Mouse (Mus musculus) gastrocnemius, adult 2 months (tissue): ENCODE results near the gene Gm47985. TPM values are rescaled to one million over a fixed set of nuclear protein-coding genes. Genes with fewer than 3 reads are reported as not detected.
A peak's percentile ranks its signal among the peaks of the same experiment; 100 is the strongest.
"Not testable (repeated sequence)": the region's sequence is repeated elsewhere in the genome, so short reads cannot be mapped to it uniquely, and the experiment has no call there.

ENCODE experiments used
- DNase-seq: peaks from one replicate; pipeline ENCODE4 v3.0.0; 2022
- H3K27ac ChIP-seq: fragments of 200-600 bp; 2 replicates; pipeline ENCODE4 v1.8.1; 2022; ENCODE audit warnings: mild to moderate bottlenecking
- H3K4me3 ChIP-seq: fragments of 200-600 bp; 2 replicates; pipeline ENCODE4 v1.8.1; 2022; ENCODE audit warnings: mild to moderate bottlenecking, moderate library complexity
- CTCF ChIP-seq: fragments of 200-600 bp; IDR thresholded peaks from 2 replicates; pipeline ENCODE4 v1.8.1; 2022; ENCODE audit warnings: antibody characterized with exemption, mild to moderate bottlenecking, moderate library complexity
- intact Hi-C: fragments of 180-260 bp; cut with DNase I; formaldehyde crosslinking; loops from one replicate; pipeline ENCODE4 v1.15.1; 2025
- long read RNA-seq, 2 experiments: library from polyadenylated mRNA; stranded (forward); transcript quantifications; one replicate each; pipeline ENCODE4 v2.0.0; 2021
- total RNA-seq, 2 experiments: library from RNA; stranded (reverse); gene quantifications; 2 replicates each; pipeline ENCODE4 v1.2.3; 2021

Gm47985 gene
- total RNA-seq, result not detected
- long read RNA-seq, experiment 1, result 0 reads
- long read RNA-seq, experiment 2, result 0 reads

GRCm38 (mm10) chr1:151182266-151182665 lies at the start of gene Gm47985:
Gene Gm47985, plus strand, starts transcription at chr1:151182537.
- intact Hi-C loops, H3K27ac ChIP-seq, DNase-seq, H3K4me3 ChIP-seq: not testable (repeated sequence)

GRCm38 (mm10) chr1:151132686-151133085 lies 49.7 kb upstream of the Gm47985 start:
- no peak for DNase-seq
- no peak for TF ChIP-seq CTCF
- Histone ChIP-seq H3K4me3 (no peak overlapping the region), H3K27ac (no peak overlapping the region)
- intact Hi-C loops, result no loop called here

- Histone ChIP-seq H3K4me3 (no peak overlapping the region), H3K27ac (no peak overlapping the region)
- no peak for DNase-seq
- intact Hi-C loops, result no loop called here
- no peak for TF ChIP-seq CTCF
Measured at GRCm38 (mm10) chr1:151138388-151138787, 43.9 kb upstream of the Gm47985 start.

- no peak for TF ChIP-seq CTCF
- intact Hi-C loops, result no loop called here
- no peak overlapping the region for H3K4me3 ChIP-seq
- H3K27ac ChIP-seq, result no peak overlapping the region
- no peak for DNase-seq
Measured at GRCm38 (mm10) chr1:151140956-151141355, 41.4 kb upstream of the Gm47985 start.

GRCm38 (mm10) chr1:151144471-151145146 lies 37.7 kb upstream of the Gm47985 start:
- TF ChIP-seq CTCF, result no peak
- no peak for DNase-seq
- Histone ChIP-seq H3K27ac (peak overlapping the region; percentile 67), H3K4me3 (no peak overlapping the region)
- intact Hi-C loops, result no loop called here

- TF ChIP-seq CTCF, result no peak
- H3K27ac ChIP-seq, result no peak overlapping the region
- H3K4me3 ChIP-seq, result no peak overlapping the region
- DNase-seq, result no peak
- intact Hi-C loops, result no loop called here
Measured at GRCm38 (mm10) chr1:151147801-151148200, 34.5 kb upstream of the Gm47985 start.

GRCm38 (mm10) chr1:151150211-151150610 lies 32.1 kb upstream of the Gm47985 start:
- intact Hi-C loops, result no loop called here
- no peak for TF ChIP-seq CTCF
- no peak for DNase-seq
- Histone ChIP-seq H3K27ac (no peak overlapping the region), H3K4me3 (no peak overlapping the region)

GRCm38 (mm10) chr1:151151089-151151488 lies 31.2 kb upstream of the Gm47985 start:
- DNase-seq, result no peak
- TF ChIP-seq CTCF, result no peak
- intact Hi-C loops, result no loop called here
- no peak overlapping the region for H3K4me3 ChIP-seq
- H3K27ac ChIP-seq, result no peak overlapping the region

- DNase-seq, result no peak
- intact Hi-C loops, result no loop called here
- no peak overlapping the region for H3K27ac ChIP-seq
- H3K4me3 ChIP-seq, result no peak overlapping the region
- no peak for TF ChIP-seq CTCF
Measured at GRCm38 (mm10) chr1:151153056-151153652, 29.2 kb upstream of the Gm47985 start.

GRCm38 (mm10) chr1:151154131-151154530 lies 28.2 kb upstream of the Gm47985 start:
- H3K27ac ChIP-seq, H3K4me3 ChIP-seq, intact Hi-C loops, DNase-seq: not testable (repeated sequence)

GRCm38 (mm10) chr1:151156129-151156528 lies 26.2 kb upstream of the Gm47985 start:
- TF ChIP-seq CTCF, result no peak
- no peak overlapping the region for H3K27ac ChIP-seq
- intact Hi-C loops, result no loop called here

GRCm38 (mm10) chr1:151156777-151157632 lies 25.3 kb upstream of the Gm47985 start:
- H3K4me3 ChIP-seq, result no peak overlapping the region
- no peak for TF ChIP-seq CTCF
- DNase-seq, result no peak
- intact Hi-C loops, result no loop called here
- no peak overlapping the region for H3K27ac ChIP-seq

More at GRCm38 (mm10) chr1:151156129-151156528, 26.2 kb upstream of the Gm47985 start:
- DNase-seq, result no peak
- no peak overlapping the region for H3K4me3 ChIP-seq
